Mouse (Mus musculus) small intestine, adult 2 months (tissue): Measurements from ENCODE around the gene Tsc22d1. TPM values are rescaled to one million over a fixed set of nuclear protein-coding genes. Genes with fewer than 3 reads are reported as not detected.

ENCODE experiments used
- H3K27ac ChIP-seq: fragments of 200-500 bp; 2 replicates; pipeline ENCODE4 v1.5.1; 2012; ENCODE audit warnings: low read depth, low read length, control low read depth, inconsistent platforms; ENCODE audit not compliant: insufficient read depth
- H3K27me3 ChIP-seq: fragments of 200-500 bp; 2 replicates; pipeline ENCODE4 v1.6.1; 2012; ENCODE audit warnings: mild to moderate bottlenecking, moderate library complexity, low read length, inconsistent platforms; ENCODE audit not compliant: control insufficient read depth, insufficient read depth
- H3K36me3 ChIP-seq: fragments of 200-500 bp; 2 replicates; pipeline ENCODE4 v1.6.1; 2012; ENCODE audit warnings: mild to moderate bottlenecking, low read length, control low read depth, inconsistent platforms; ENCODE audit not compliant: control insufficient read depth, insufficient read depth
- H3K4me1 ChIP-seq: fragments of 200-500 bp; 2 replicates; pipeline ENCODE4 v1.6.1; 2012; ENCODE audit warnings: low read length, inconsistent platforms, mixed read lengths; ENCODE audit not compliant: control insufficient read depth, insufficient read depth, insufficient read length
- H3K4me3 ChIP-seq: fragments of 200-500 bp; 2 replicates; pipeline ENCODE4 v1.5.1; 2012; ENCODE audit warnings: low read depth, mild to moderate bottlenecking, control low read depth, inconsistent platforms, low read length, moderate library complexity
- CTCF ChIP-seq: fragments of 200-500 bp; IDR thresholded peaks from 2 replicates; pipeline ENCODE4 v1.5.1; 2012; ENCODE audit warnings: low read depth, mild to moderate bottlenecking, control low read depth, inconsistent platforms, low read length, moderate library complexity, mixed read lengths; ENCODE audit not compliant: insufficient replicate concordance, insufficient read length; ENCODE audit errors: extremely low read depth
- POLR2A ChIP-seq: fragments of 200-500 bp; IDR thresholded peaks from 2 replicates; pipeline ENCODE4 v1.6.1; 2012; ENCODE audit warnings: low read depth, mild to moderate bottlenecking, control low read depth, inconsistent platforms, low read length, moderate library complexity
- WGBS: fragments of 180-500 bp; shearing (Covaris S2); methylation state at CpG from one replicate; pipeline ENCODE4 v1.1.7; 2018; 5-methylcytosine and 5-hydroxymethylcytosine counted together
- polyA plus RNA-seq: library from polyadenylated mRNA; depleted of rRNA; stranded (reverse); fragments of >200 nt; gene quantifications from 2 replicates; pipeline ENCODE4 v1.2.3, GENCODE M21; 2012

The Tsc22d1 gene
- polyA plus RNA-seq, 1 experiment: 254 TPM

DNA sequence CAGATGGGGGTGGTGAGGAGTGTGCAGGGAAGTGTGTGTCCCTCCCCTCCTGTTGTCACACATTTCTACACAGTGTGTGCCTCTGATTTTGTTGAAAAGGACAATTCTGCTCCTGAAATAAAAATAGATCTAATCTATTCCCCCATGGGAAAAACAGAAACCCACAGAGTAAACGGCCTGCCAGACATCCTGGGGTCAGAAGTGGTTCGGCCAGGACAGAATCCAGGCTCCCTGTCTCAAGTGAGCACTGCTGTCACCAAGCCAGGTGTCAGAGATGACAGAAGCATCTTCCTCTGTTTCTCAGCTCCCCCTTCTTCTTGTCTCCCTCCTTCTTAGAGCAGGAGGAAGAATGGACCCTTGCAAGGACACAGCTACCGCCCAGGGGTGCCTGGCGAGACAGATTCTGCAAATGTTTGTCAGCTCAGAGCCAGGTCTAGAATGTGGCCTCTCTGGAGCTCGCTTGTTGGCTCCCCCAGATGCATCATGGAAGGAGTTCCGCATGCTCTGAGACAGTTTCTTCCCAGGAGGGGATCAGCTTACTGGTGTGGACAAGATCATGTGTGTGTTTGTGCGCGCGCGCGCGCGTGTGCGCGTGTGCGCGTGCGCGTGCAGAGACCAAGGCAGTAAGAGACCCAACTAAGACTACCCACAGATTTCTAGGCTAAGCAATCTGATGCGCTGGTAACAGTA is 112.4 kb downstream of the Tsc22d1 start:
- Histone ChIP-seq H3K4me3 (no peak overlapping the region), H3K27me3 (no peaks in the 10 kb centered on the region), H3K4me1 (peaks cover 4% of the 10 kb centered on the region; the same call in 1 of the 2 replicates), H3K27ac (no peak overlapping the region), H3K36me3 (no peaks in the 10 kb centered on the region)
- WGBS: 93% methylated on average over 20 of the region's 20 CpGs
- TF ChIP-seq POLR2A (no peak), CTCF (no peak)

DNA sequence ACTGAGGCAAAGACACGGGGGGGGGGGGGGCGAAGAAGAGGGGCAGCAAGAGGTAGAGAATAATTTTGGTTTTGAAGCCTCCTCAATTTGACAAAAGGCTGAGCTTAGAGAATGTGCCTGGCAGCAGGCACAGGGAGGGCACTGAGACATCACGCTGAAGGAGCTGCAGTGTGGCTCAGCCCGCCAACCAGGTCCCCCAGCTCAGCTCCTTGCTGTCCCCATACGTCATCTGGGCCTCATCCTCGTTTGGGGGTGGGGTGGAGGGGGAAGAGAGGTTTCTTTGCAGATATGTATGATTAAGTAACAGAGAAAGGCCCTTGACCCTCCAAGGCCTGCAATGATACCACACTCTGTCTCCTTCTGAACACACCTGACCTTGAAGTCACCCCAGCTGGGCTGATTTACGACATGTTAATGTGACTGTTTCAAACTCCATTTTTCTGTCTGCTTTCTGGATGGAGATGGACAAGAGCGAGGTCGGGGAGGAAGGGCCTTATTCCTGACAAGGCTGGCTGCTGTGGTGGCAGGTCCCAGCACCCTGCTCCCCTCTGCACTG is 113.1 kb downstream of the Tsc22d1 start:
- WGBS: 70% methylated on average over 9 of the region's 9 CpGs
- peaks cover 6% of the 10 kb centered on the region; the same call in 1 of the 2 replicates for H3K4me1 ChIP-seq
- no peak overlapping the region for H3K27ac ChIP-seq
- no peak overlapping the region for H3K4me3 ChIP-seq
- H3K36me3 ChIP-seq: no peaks in the 10 kb centered on the region
- TF ChIP-seq POLR2A (no peak), CTCF (no peak)
- H3K27me3 ChIP-seq: no peaks in the 10 kb centered on the region

DNA sequence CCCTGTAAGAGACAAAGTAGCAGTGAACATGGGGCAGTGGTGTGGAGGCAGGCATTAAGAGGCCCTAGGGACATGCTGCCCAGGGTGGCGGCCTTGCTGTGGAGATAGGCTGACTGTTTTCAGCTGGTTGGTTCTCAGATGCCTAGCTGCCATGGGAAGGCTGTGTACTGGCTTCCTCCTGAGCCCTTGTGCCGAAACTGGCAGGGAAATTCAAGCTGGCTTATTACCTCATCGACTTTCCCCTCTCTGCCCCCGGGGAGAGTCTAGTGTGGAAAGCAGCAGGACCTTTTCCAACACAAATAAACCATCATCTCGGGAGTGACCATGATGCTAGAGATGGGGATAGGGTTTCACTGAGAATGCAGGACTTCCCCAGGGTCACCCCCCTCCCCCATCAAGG is 113.9 kb downstream of the Tsc22d1 start:
- no peaks in the 10 kb centered on the region for H3K36me3 ChIP-seq
- H3K27ac ChIP-seq: no peak overlapping the region
- no peak overlapping the region for H3K4me3 ChIP-seq
- WGBS: 49% methylated on average over 5 of the region's 5 CpGs
- TF ChIP-seq POLR2A (no peak), CTCF (no peak)
- H3K27me3 ChIP-seq: no peaks in the 10 kb centered on the region
- peaks cover 8% of the 10 kb centered on the region; the same call in 1 of the 2 replicates for H3K4me1 ChIP-seq

DNA sequence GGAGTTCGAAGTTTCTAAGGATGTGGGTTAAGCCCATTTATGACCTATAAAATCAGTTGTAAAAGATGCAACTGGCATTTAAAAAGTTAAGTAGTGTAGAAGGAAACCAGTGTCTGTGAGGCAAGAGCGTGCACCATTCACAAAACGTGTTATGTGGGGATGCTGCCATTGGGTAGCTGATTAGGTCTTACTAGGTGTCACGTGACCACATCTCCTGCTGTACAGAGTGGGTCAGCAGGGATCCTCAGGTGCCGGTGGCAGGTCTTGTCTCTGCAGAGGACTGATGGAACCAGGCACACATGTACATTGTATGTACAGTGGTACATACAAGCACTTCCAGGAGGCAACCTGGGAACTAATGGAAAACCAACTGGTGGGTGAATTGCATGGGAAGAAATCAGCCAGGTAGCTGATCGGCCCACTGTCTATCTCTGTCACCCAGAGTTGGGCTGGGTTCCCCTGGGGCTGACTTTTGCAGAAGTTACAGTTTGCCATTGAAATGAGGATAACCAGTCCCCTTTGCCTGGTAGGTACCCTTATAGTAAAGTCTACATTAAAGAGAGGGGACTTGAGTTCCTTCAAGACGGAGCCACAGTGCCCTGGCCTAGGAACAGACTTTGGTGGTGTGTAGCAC is 116.4 kb downstream of the Tsc22d1 start:
- TF ChIP-seq POLR2A (no peak), CTCF (no peak)
- Histone ChIP-seq H3K4me1 (peaks cover 8% of the 10 kb centered on the region; the same call in 1 of the 2 replicates), H3K27ac (no peak overlapping the region), H3K27me3 (no peaks in the 10 kb centered on the region), H3K36me3 (no peaks in the 10 kb centered on the region), H3K4me3 (no peak overlapping the region)
- 91% methylated on average over 7 of the region's 7 CpGs for WGBS

DNA sequence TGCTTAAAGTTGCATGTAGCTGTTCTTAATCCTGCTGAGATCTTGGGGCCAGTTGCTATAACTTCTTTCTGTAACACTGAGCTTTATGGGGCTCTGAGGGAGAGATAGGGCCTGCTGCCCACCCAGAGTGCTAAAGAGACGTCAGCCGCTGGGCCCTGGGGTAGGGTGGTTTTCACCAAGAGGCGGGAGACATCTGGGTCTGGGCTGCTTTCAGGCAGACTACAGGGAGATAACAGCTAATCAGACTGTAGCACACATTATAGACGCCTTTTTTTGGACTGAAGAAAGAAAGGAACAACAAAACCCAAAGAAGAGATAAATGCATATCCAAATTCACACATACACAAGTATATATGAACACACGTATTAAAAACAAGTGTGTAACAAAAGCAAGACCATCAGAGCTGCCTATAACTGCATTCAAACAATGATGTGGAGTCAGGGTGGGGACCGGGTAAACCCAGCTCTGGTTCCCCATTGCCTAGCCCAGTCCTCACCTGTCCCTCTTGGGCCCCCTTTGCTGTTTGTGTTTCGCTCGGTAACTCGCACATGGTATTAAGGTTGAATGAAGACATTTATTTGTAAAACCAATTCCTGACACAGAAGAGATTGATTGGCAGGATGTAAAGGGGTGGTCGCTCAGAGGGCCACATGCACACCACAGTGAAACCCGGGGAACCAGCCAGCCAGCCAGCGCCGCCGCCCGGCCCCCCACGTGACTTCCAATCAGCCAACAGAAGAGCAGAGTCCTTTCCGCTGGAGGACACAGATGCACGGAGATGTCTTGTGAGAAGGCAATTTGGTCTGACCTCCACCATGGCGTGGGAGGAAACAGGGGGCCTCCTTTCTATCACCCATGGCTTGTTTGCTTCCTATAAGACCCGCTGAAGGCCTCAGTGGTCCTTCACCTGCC is 117.8 kb downstream of the Tsc22d1 start:
- H3K4me3 ChIP-seq: no peak overlapping the region
- peaks cover 12% of the 10 kb centered on the region; the same call in 1 of the 2 replicates for H3K4me1 ChIP-seq
- no peaks in the 10 kb centered on the region for H3K36me3 ChIP-seq
- 56% methylated on average over 20 of the region's 20 CpGs for WGBS
- H3K27me3 ChIP-seq: no peaks in the 10 kb centered on the region
- H3K27ac ChIP-seq: no peak overlapping the region
- TF ChIP-seq POLR2A (no peak), CTCF (no peak)

DNA sequence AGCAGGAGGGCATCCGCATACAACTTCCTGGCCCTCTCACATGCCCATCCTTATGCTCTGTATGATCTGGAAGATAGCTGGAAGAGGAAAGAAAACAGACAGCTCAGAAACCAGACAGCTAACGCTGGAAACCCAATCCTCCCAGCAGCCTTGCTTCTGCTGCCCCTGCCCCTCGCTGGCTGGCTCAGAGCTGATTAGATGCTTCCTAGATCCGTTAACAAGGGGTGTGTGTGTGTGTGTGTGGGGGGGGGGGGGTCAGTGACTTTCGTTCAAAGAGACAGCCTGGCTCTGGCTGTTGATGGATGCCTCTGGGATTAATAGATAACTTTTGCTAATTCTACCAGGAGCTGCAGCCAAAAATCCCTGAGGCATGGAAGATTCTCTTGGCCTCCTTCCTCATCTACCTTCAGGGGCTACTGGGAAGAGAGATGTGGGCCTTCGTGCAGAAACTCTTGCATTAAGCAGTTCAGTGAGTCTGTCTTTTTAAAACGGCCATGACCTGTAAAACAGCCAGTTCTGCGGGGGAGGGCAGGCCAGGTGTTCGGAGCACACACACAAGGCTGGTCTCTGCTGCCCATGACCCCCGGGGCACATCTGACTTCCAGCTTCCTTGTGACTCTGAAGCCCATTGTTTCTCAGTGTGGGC is 118.5 kb downstream of the Tsc22d1 start:
- H3K27me3 ChIP-seq: no peaks in the 10 kb centered on the region
- TF ChIP-seq CTCF (no peak), POLR2A (no peak)
- peaks cover 12% of the 10 kb centered on the region; the same call in 1 of the 2 replicates for H3K4me1 ChIP-seq
- no peak overlapping the region for H3K4me3 ChIP-seq
- no peaks in the 10 kb centered on the region for H3K36me3 ChIP-seq
- H3K27ac ChIP-seq: no peak overlapping the region
- 31% methylated on average over 10 of the region's 10 CpGs for WGBS

DNA sequence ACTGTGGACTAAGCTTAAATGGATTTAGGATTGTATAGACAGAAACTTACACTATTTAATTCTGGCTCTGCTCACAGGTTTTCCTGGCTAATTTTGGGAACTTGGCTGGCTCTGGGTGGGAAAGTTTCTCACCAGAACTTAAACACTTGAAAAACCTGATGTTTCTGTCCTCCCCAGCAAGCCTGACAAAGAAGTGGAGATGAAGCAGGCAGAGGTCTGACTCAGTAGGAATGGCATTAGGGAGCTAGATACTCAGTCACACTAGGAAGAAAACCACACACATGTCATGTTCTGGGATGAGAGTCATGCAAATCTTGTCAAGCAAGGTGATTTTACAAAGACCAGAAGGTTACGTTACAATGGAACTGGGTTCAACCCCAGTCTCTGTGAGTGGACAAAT is 120.3 kb downstream of the Tsc22d1 start:
- Histone ChIP-seq H3K4me3 (no peak overlapping the region), H3K27ac (no peak overlapping the region)
- WGBS: 90% methylated on average over 1 of the region's 1 CpGs

More for the DNA sequence above, 120.3 kb downstream of the Tsc22d1 start:
- Histone ChIP-seq H3K36me3 (no peaks in the 10 kb centered on the region), H3K27me3 (no peaks in the 10 kb centered on the region), H3K4me1 (peaks cover 8% of the 10 kb centered on the region; the same call in 1 of the 2 replicates)
- TF ChIP-seq POLR2A: no peak
- no peak for TF ChIP-seq CTCF
